Mouse (Mus musculus) neutrophil, adult 5-6 weeks (primary cell): ENCODE results near the gene Klra5. TPM values are rescaled to one million over a fixed set of nuclear protein-coding genes. Genes with fewer than 3 reads are reported as not detected.
"Not testable (repeated sequence)": the region's sequence is repeated elsewhere in the genome, so short reads cannot be mapped to it uniquely, and the experiment has no call there.

ENCODE experiments used
- ATAC-seq: fragments of 151-379, 151-347 bp; 2 replicates; pipeline ENCODE4 v1.8.0; 2017; ENCODE audit warnings: mild to moderate bottlenecking, moderate TSS enrichment; ENCODE audit not compliant: insufficient number of reproducible peaks, poor library complexity, low FRiP score, severe bottlenecking; ENCODE audit errors: extremely low read depth
- total RNA-seq: library from RNA; stranded (forward); fragments of 200-1000 nt; gene quantifications from 2 replicates; pipeline ENCODE4 v1.2.3, GENCODE M21; 2017

Gene Klra5
- total RNA-seq: not detected in 2 replicates

DNA sequence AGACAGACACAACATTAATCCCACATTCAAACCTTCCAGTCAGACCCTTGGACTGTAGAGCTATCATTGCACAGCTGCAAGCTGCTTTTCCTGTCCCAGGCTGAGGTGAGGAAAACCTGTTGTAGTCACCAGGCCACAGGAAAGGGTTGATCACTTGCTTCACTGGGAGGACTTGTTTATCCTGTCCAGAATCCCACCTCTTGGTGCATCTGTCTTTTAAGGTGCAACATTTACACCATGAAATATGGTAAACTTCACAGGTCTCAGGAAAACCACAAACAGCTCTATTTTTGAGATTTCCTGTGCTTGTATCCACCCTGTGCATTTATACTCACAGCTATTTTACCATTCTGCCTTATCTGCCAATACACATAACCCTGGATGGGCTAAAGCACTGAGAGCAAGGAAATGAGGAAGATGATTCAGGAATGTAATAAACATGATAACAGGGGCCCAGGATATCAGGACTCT lies at the start of gene Klra5:
Gene Klra5, minus strand, starts transcription at position 175 of the 471 bp plus-strand sequence.
- ATAC-seq: not testable (repeated sequence)

DNA sequence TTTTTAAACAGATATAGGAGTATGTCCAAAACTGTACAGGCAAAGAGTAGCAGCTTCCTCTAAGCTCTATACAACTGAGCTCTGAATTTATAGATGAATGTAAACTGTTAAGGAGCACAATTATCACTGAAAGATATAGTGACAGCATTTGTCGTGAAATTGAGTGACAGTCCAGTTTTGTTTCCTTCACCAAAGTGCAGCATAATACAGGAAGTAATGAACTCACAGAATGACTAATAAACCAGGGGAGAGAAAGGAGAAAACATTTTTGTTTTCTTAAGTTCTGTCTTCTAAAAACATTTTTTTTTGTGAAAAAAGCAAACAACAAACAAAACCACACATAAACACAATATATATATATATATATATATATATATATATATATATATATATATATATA lies 454 bp downstream of the Klra5 start:
- ATAC-seq: 0 out of 2 replicates have a peak, but pooled peaks have one; percentile 26

DNA sequence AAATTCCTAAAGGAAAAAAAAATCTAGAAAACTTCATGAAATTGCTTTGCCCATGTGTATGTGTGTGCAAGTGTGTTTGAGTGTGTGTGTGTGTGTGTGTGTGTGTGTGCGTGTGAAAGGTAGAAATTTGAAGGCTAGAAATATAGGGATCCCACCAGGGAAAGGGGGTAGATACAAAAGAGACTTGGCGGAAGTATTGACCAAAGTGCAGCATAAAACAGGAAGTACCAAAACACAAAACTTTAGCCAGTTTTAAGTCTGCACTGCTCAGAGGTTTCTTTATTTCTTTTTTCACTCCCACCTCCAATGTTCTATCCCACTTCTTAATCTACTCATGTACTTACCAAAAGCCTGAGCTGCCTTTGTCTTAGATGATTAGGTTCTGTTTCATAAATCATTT lies 34.9 kb downstream of the Klra5 start:
- ATAC-seq: peak; percentile 48; the same call in 1 of the 2 replicates

DNA sequence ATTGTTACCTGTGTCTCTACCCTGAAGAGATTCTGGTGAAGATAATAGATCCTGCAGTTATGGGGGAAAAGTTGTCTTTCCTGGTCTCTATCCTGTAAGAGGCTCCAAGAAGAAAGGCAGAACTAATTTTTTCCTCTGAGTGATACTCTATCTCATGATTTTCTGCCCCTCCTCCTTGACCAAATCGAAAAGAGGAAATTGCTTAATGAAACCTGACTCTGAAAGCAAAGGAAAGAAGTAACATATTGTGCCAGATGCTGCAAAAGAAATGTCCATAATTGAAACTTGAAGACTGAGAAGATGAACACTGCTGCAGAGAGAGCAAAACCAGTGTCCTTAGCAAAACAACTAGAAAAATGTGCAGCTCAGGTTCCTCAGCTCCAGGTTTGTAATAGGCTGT lies 40.9 kb downstream of the Klra5 start, which contains the start of gene Klra17:
Gene Klra17, minus strand, starts transcription at position 124 of the 400 bp plus-strand sequence.
- ATAC-seq: peak; percentile 66; the same call in 1 of the 2 replicates

DNA sequence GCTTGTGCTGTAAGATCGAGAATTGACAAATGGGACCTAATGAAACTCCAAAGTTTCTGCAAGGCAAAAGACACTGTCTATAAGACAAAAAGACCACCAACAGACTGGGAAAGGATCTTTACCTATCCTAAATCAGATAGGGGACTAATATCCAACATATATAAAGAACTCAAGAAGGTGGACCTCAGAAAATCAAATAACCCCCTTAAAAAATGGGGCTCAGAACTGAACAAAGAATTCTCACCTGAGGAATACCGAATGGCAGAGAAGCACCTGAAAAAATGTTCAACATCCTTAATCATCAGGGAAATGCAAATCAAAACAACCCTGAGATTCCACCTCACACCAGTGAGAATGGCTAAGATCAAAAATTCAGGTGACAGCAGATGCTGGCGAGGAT lies 55.1 kb downstream of the Klra5 start, which contains the start of gene Gm17631:
Gene Gm17631, plus strand, starts transcription at position 301 of the 400 bp plus-strand sequence.
- ATAC-seq: not testable (repeated sequence)

Other genes starting within 250 kb of the Klra5 start
- gene Klrc1, start 238.7 kb downstream of the Klra5 start, total RNA-seq: 1.2 and 2.8 TPM in 2 replicates
- not detected in 2 replicates for gene Klri1, start 200.5 kb downstream of the Klra5 start, total RNA-seq
- 1.2 and 1.6 TPM in 2 replicates for gene Klri2, start 177.2 kb downstream of the Klra5 start, total RNA-seq
- gene Gm156, start 133.4 kb downstream of the Klra5 start, total RNA-seq: not detected in 2 replicates
- gene Gm17631, start 55.0 kb downstream of the Klra5 start, total RNA-seq: not detected in 2 replicates
- gene Klra17, start 41.0 kb downstream of the Klra5 start, total RNA-seq: 43.4 and 44.9 TPM in 2 replicates
- not detected in 2 replicates for gene Klra6, start 109.3 kb upstream of the Klra5 start, total RNA-seq
- 0.37 and 1.6 TPM in 2 replicates for gene Klra4, start 149.6 kb upstream of the Klra5 start, total RNA-seq
- 4.4 and 5.2 TPM in 2 replicates for gene Klra8, start 212.2 kb upstream of the Klra5 start, total RNA-seq